Mouse (Mus musculus) limb, embryonic 13.5 days (tissue): ENCODE results near the gene Ldah. TPM values are rescaled to one million over a fixed set of nuclear protein-coding genes. Genes with fewer than 3 reads are reported as not detected.

Experiments
- polyA plus RNA-seq: library from polyadenylated mRNA; unstranded; fragments of >200 nt; fragmentation: Nextera tagmentation; extraction: Ambion mirVana; gene quantifications from 2 replicates; pipeline ENCODE4 v1.2.1, GENCODE M21; 2015

Gene Ldah
- polyA plus RNA-seq, 1 experiment from 2014 or later: 66.2 TPM

Other genes starting within 250 kb of the Ldah start
- 0.14 and 0.41 TPM in 2 replicates for gene Apob, start 230.5 kb upstream of the Ldah start, polyA plus RNA-seq
- gene Gdf7, start 93.8 kb downstream of the Ldah start, polyA plus RNA-seq: 0.20 TPM in 1 of 2 replicates, not detected in the other
- gene Hs1bp3, start 105.3 kb downstream of the Ldah start, polyA plus RNA-seq: 19.4 and 21.4 TPM in 2 replicates